Mouse (Mus musculus): Measurements from ENCODE around the gene Gm20661.

The Gm20661 gene

GRCm38 (mm10) chr9:107967437-107967836 is 15.4 kb upstream of the Gm20661 start:
- no peak for DNase-seq (ENCODE audit: low spot score)

GRCm38 (mm10) chr9:107968531-107968930 is 14.3 kb upstream of the Gm20661 start:
- DNase-seq (ENCODE audit: low spot score): no peak

GRCm38 (mm10) chr9:107970311-107970710 is 12.5 kb upstream of the Gm20661 start:
- DNase-seq (ENCODE audit: low spot score): no peak

- peak; percentile 18 for DNase-seq (ENCODE audit: low spot score)
These were observed 10.9 kb upstream of the Gm20661 start for GRCm38 (mm10) chr9:107971690-107972541.

GRCm38 (mm10) chr9:107974491-107975171 is 8.2 kb upstream of the Gm20661 start:
- no peak for DNase-seq (ENCODE audit: low spot score)

GRCm38 (mm10) chr9:107975399-107976386 is 7.2 kb upstream of the Gm20661 start, which contains the start of gene Uba7:
Uba7 (plus strand) TSS chr9:107975505.
- DNase-seq (ENCODE audit: low spot score): peak; percentile 76

GRCm38 (mm10) chr9:107978815-107979214 is 4.0 kb upstream of the Gm20661 start:
- no peak for DNase-seq (ENCODE audit: low spot score)

- DNase-seq (ENCODE audit: low spot score): peak; percentile 34
These were observed 913 bp upstream of the Gm20661 start for GRCm38 (mm10) chr9:107981684-107982605.

GRCm38 (mm10) chr9:107983421-107983890 is 598 bp downstream of the Gm20661 start:
- peak; percentile 68 for DNase-seq (ENCODE audit: low spot score)

GRCm38 (mm10) chr9:107984052-107984753 is 1.3 kb downstream of the Gm20661 start:
- peak; percentile 10 for DNase-seq (ENCODE audit: low spot score)

- no peak for DNase-seq (ENCODE audit: low spot score)
These were observed 1.8 kb downstream of the Gm20661 start for GRCm38 (mm10) chr9:107984754-107985055.

GRCm38 (mm10) chr9:107985131-107986119 is 2.6 kb downstream of the Gm20661 start, which contains the start of gene Inka1:
Inka1 (minus strand) TSS chr9:107985879.
- DNase-seq (ENCODE audit: low spot score): peak; percentile 86

- DNase-seq (ENCODE audit: low spot score): peak; percentile 87
These were observed 3.5 kb downstream of the Gm20661 start for GRCm38 (mm10) chr9:107986376-107986775.

GRCm38 (mm10) chr9:107987950-107988349 is 5.1 kb downstream of the Gm20661 start:
- peak; percentile 16 for DNase-seq (ENCODE audit: low spot score)

GRCm38 (mm10) chr9:107992197-107992596 is 9.3 kb downstream of the Gm20661 start, which contains the start of gene Cdhr4:
Cdhr4 (plus strand) TSS chr9:107992497.
- DNase-seq (ENCODE audit: low spot score): no peak

- DNase-seq (ENCODE audit: low spot score): no peak
These were observed 10.2 kb downstream of the Gm20661 start for GRCm38 (mm10) chr9:107993013-107993412.

GRCm38 (mm10) chr9:107994464-107994863 is 11.6 kb downstream of the Gm20661 start:
- no peak for DNase-seq (ENCODE audit: low spot score)

GRCm38 (mm10) chr9:107995513-107995912 is 12.7 kb downstream of the Gm20661 start:
- DNase-seq (ENCODE audit: low spot score): no peak

- no peak for DNase-seq (ENCODE audit: low spot score)
These were observed 13.2 kb downstream of the Gm20661 start, which contains the start of gene Gm20662 for GRCm38 (mm10) chr9:107996049-107996448. Gm20662 (plus strand) TSS chr9:107996349.
